Mouse (Mus musculus) embryonic facial prominence, embryonic 14.5 days (tissue): Measurements from ENCODE around the gene Gm26938. TPM values are rescaled to one million over a fixed set of nuclear protein-coding genes. Genes with fewer than 3 reads are reported as not detected.
A peak's percentile ranks its signal among the peaks of the same experiment; 100 is the strongest.

ENCODE experiments used
- ATAC-seq: fragments of 200-750 bp; cut with Nextera tagmentation; 2 replicates; pipeline ENCODE4 v1.8.0; 2017; ENCODE audit warnings: low read depth, moderate number of reproducible peaks, moderate TSS enrichment
- DNase-seq: peaks from one replicate; pipeline ENCODE4 v3.0.0-alpha.2; 2015; ENCODE audit warnings: low spot score
- H3K27ac ChIP-seq: fragments of 300-500 bp; sonication (generic); replicated peaks from 2 replicates; pipeline ENCODE4 v1.5.1; 2014; ENCODE audit warnings: low read depth, mild to moderate bottlenecking, low read length, moderate library complexity
- H3K27me3 ChIP-seq: fragments of 300-500 bp; sonication (generic); replicated peaks from 2 replicates; pipeline ENCODE4 v1.6.1; 2014; ENCODE audit warnings: low read length; ENCODE audit not compliant: control insufficient read depth, insufficient read depth
- H3K36me3 ChIP-seq: fragments of 300-500 bp; sonication (generic); 2 replicates; pipeline ENCODE4 v1.6.1; 2014; ENCODE audit warnings: low read length, mixed read lengths; ENCODE audit not compliant: control insufficient read depth, insufficient read depth
- H3K4me1 ChIP-seq: fragments of 300-500 bp; sonication (generic); 2 replicates; pipeline ENCODE4 v1.6.1; 2014; ENCODE audit warnings: antibody characterized with exemption, low read length; ENCODE audit not compliant: control insufficient read depth, insufficient read depth
- H3K4me2 ChIP-seq: fragments of 300-500 bp; sonication (generic); 2 replicates; pipeline ENCODE4 v1.6.1; 2014; ENCODE audit warnings: low read depth, mild to moderate bottlenecking, low read length, moderate library complexity, mixed read lengths
- H3K4me3 ChIP-seq: fragments of 300-500 bp; sonication (generic); 2 replicates; pipeline ENCODE4 v1.5.1; 2014; ENCODE audit warnings: low read depth, mild to moderate bottlenecking, low read length
- H3K9ac ChIP-seq: fragments of 300-500 bp; sonication (generic); 2 replicates; pipeline ENCODE4 v1.6.1; 2014; ENCODE audit warnings: low read depth, mild to moderate bottlenecking, low read length, moderate library complexity, mixed read lengths
- H3K9me3 ChIP-seq: fragments of 300-500 bp; sonication (generic); 2 replicates; pipeline ENCODE4 v1.6.1; 2016; ENCODE audit warnings: low read length; ENCODE audit not compliant: control insufficient read depth
- WGBS: fragments of 180-500 bp; shearing (Covaris S2); extraction: QIAGEN DNeasy Blood & Tissue Kit; methylation state at CpG from one replicate; pipeline ENCODE4 v1.1.7; 2014; 5-methylcytosine and 5-hydroxymethylcytosine counted together
- polyA plus RNA-seq: library from polyadenylated mRNA; unstranded; fragments of >200 nt; fragmentation: Nextera tagmentation; extraction: Ambion mirVana; gene quantifications from 2 replicates; pipeline ENCODE4 v1.2.1, GENCODE M21; 2014

Gm26938 gene
- polyA plus RNA-seq, 1 experiment from 2014 or later = not detected

- no peak overlapping the region for H3K4me2 ChIP-seq
- no peak overlapping the region for H3K27ac ChIP-seq
- no peak overlapping the region for H3K4me3 ChIP-seq
- no peak overlapping the region for H3K9ac ChIP-seq
- H3K36me3 ChIP-seq = no peaks in the 10 kb centered on the region
- ATAC-seq (no peak), DNase-seq (no peak)
- no peaks in the 10 kb centered on the region for H3K9me3 ChIP-seq
- no peaks in the 10 kb centered on the region for H3K27me3 ChIP-seq
- H3K4me1 ChIP-seq = no peaks in the 10 kb centered on the region
- WGBS = 87% methylated on average over 7 of the region's 7 CpGs
These were observed 9.5 kb upstream of the Gm26938 start for GRCm38 (mm10) chr5:139835706-139836105.

GRCm38 (mm10) chr5:139832125-139832524 is 5.9 kb upstream of the Gm26938 start:
- Histone ChIP-seq H3K9me3 (no peaks in the 10 kb centered on the region), H3K4me3 (no peak overlapping the region), H3K27ac (no peak overlapping the region), H3K4me2 (no peak overlapping the region), H3K9ac (no peak overlapping the region), H3K4me1 (no peaks in the 10 kb centered on the region), H3K36me3 (no peaks in the 10 kb centered on the region), H3K27me3 (no peaks in the 10 kb centered on the region)
- no peak for ATAC-seq
- 67% methylated on average over 7 of the region's 7 CpGs for WGBS
- DNase-seq = no peak

GRCm38 (mm10) chr5:139830734-139831133 is 4.5 kb upstream of the Gm26938 start:
- H3K4me3 ChIP-seq = no peak overlapping the region
- no peak overlapping the region for H3K9ac ChIP-seq

GRCm38 (mm10) chr5:139829384-139829783 is 3.2 kb upstream of the Gm26938 start:
- no peak overlapping the region for H3K4me3 ChIP-seq
- no peak overlapping the region for H3K27ac ChIP-seq
- ATAC-seq (no peak), DNase-seq (no peak)
- H3K9ac ChIP-seq = no peak overlapping the region
- peaks cover 8% of the 10 kb centered on the region; the same call in 1 of the 2 replicates for H3K4me1 ChIP-seq
- no peaks in the 10 kb centered on the region for H3K27me3 ChIP-seq
- WGBS = 80% methylated on average over 13 of the region's 13 CpGs
- no peak overlapping the region for H3K4me2 ChIP-seq
- H3K9me3 ChIP-seq = no peaks in the 10 kb centered on the region
- 0 out of 2 replicates have a peak, but pooled peaks cover 4% of the 10 kb centered on the region for H3K36me3 ChIP-seq

More at GRCm38 (mm10) chr5:139830734-139831133, 4.5 kb upstream of the Gm26938 start:
- Histone ChIP-seq H3K27me3 (no peaks in the 10 kb centered on the region), H3K36me3 (no peaks in the 10 kb centered on the region), H3K4me1 (peaks cover 4% of the 10 kb centered on the region; the same call in 1 of the 2 replicates), H3K4me2 (no peak overlapping the region), H3K27ac (no peak overlapping the region), H3K9me3 (no peaks in the 10 kb centered on the region)
- 88% methylated on average over 3 of the region's 3 CpGs for WGBS
- ATAC-seq = no peak
- DNase-seq = no peak

GRCm38 (mm10) chr5:139827593-139827992 is 1.4 kb upstream of the Gm26938 start:
- Histone ChIP-seq H3K27me3 (no peaks in the 10 kb centered on the region), H3K4me2 (no peak overlapping the region), H3K4me1 (peaks cover 8% of the 10 kb centered on the region; the same call in 1 of the 2 replicates), H3K27ac (no peak overlapping the region), H3K9me3 (no peaks in the 10 kb centered on the region), H3K4me3 (no peak overlapping the region), H3K9ac (no peak overlapping the region), H3K36me3 (peaks cover 18% of the 10 kb centered on the region)
- ATAC-seq (no peak), DNase-seq (no peak)
- 97% methylated on average over 1 of the region's 1 CpGs for WGBS

- WGBS = 33% methylated on average over 11 of the region's 11 CpGs
- Histone ChIP-seq H3K4me3 (peak overlapping the region; percentile 69), H3K9ac (peak overlapping the region; percentile 68), H3K36me3 (peaks cover 28% of the 10 kb centered on the region), H3K9me3 (no peaks in the 10 kb centered on the region), H3K27me3 (no peaks in the 10 kb centered on the region), H3K4me1 (peaks cover 8% of the 10 kb centered on the region; the same call in 1 of the 2 replicates), H3K27ac (no peak overlapping the region), H3K4me2 (peak overlapping the region; percentile 92)
- ATAC-seq (no peak), DNase-seq (no peak)
These were observed 260 bp downstream of the Gm26938 start for GRCm38 (mm10) chr5:139825947-139826346.

GRCm38 (mm10) chr5:139824531-139824930 is 1.7 kb downstream of the Gm26938 start:
- Histone ChIP-seq H3K4me2 (no peak overlapping the region), H3K27me3 (no peaks in the 10 kb centered on the region), H3K9ac (no peak overlapping the region), H3K9me3 (no peaks in the 10 kb centered on the region), H3K27ac (no peak overlapping the region), H3K36me3 (peaks cover 28% of the 10 kb centered on the region), H3K4me1 (peaks cover 8% of the 10 kb centered on the region; the same call in 1 of the 2 replicates), H3K4me3 (no peak overlapping the region)
- WGBS = 91% methylated on average over 10 of the region's 10 CpGs
- ATAC-seq (no peak), DNase-seq (no peak)

- H3K4me1 ChIP-seq = peaks cover 8% of the 10 kb centered on the region; the same call in 1 of the 2 replicates
- 0 out of 2 replicates have a peak overlapping the region, but pooled peaks have one; percentile 5 for H3K9ac ChIP-seq
- 64% methylated on average over 12 of the region's 12 CpGs for WGBS
- no peaks in the 10 kb centered on the region for H3K27me3 ChIP-seq
- peak; percentile 45; the same call in 1 of the 2 replicates for ATAC-seq
- no peak overlapping the region for H3K27ac ChIP-seq
- H3K4me3 ChIP-seq = no peak overlapping the region
- H3K4me2 ChIP-seq = no peak overlapping the region
- DNase-seq = peak; percentile 61
- no peaks in the 10 kb centered on the region for H3K9me3 ChIP-seq
- H3K36me3 ChIP-seq = peaks cover 28% of the 10 kb centered on the region
These were observed 4.4 kb downstream of the Gm26938 start for GRCm38 (mm10) chr5:139821466-139822459.
